Mouse (Mus musculus) frontal cortex, postnatal 10 days (tissue): ENCODE results near the gene Nfyc.

Experiments
- DNase-seq, 2 experiments: peaks; one replicate each; pipeline ENCODE4 v3.0.0; 2022; ENCODE audit warnings: low spot score in 2 of 2, mixed read lengths in 1 of 2

Nfyc gene

DNA sequence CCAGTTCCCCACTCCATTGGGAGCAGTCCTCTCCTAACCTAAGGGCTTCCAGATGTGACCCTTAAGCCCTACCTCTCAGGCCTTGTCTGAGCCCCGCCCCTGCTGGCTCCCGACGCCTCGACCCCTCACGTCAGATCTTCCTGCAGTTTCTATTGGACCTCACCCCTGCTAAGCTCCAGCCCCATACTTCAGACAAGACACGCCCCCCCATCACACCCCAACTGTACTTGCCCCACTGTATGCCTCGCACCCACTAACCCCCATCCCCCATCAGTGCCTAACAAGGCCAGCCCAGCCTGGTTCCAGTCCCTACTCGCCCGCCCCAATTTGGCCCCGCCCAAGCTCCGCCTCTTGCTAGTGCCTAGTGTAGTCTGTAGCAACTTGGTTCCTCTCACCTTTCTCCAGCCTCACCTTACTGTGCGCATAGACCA is 115.2 kb downstream of the Nfyc start:
- no peak for DNase-seq

DNA sequence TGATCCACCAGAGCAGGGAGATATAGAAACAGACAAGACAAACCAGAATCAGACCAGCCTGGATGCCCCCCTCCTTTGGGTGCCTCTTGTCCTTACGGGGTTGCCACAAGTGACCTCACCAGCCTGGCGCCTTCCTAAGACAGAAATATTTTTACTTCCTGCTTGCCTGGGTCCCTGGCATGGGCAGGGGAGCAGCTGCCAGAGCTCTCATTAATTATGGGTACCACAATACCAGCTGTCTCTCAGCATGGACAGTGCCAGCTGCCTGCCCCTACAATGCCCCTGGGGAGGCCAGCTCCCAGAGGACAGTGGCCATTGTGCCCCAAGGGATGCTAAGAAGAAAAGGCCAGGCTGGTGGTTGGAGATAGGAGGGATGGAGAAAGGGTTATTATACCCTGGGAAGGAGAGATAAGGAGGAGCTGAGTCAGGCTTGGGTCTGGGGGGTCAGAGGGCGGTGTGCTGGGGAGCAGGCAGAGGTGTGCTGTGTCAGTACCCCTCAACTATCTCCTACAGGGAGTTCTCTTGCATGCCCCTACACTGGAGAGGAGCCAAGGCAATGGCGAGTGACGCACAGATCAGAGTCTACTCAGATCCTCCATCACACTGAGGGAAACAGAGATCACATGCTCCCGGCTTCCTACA is 117.4 kb downstream of the Nfyc start:
- DNase-seq: peak in 1 of 2 experiments; percentile 28

DNA sequence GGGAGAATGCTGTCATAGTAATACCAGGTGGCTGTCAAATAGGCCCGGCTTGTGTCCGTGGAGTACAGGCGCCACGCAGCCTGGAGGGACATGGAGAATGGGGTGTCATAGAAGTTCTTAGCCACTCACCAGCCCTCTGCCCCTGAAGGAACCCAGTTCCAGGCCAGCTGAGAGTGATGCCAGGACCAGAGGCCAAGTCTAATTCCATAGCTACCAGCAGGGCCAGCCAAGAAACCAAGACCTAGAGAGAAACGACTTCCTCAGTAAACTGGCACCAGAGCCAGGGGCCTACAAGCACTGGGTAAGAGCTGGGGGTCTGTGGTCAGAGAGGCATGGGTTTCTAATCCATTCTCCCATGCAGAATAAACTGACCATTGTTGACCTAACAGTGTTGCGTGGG is 118.4 kb downstream of the Nfyc start:
- no peak for DNase-seq

DNA sequence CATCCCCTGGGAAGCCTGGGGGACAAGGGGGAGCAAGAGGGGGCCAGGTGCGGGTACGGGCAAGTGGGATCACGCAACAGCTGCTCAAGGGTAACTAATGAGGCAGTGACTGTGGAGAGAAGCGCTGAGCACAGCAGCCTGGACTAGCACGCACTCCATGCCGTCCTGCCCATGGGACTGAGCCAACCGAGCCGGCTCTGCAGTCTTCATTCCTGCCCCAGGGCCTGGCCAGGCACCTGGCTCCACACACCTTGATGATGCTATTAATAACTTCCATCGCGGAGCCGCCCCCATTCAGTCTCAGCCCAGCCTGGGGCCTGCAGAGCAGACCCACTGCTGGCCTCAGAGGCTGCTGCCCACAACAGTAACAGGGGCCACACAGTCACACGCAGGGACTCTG is 119.1 kb downstream of the Nfyc start:
- no peak for DNase-seq
